Mouse (Mus musculus) embryonic fibroblast, embryonic 13.5 days (primary cell): ENCODE measurements around the gene Tubgcp6. TPM values are rescaled to one million over a fixed set of nuclear protein-coding genes. Genes with fewer than 3 reads are reported as not detected.
A peak's percentile ranks its signal among the peaks of the same experiment; 100 is the strongest.

Source experiments
- H3K27ac ChIP-seq: 2 replicates; pipeline ENCODE4 v1.5.1; 2012; ENCODE audit warnings: low read length, control low read depth, inconsistent platforms; ENCODE audit not compliant: insufficient read depth
- H3K4me1 ChIP-seq: 2 replicates; pipeline ENCODE4 v1.6.1; 2011; ENCODE audit warnings: low read length; ENCODE audit not compliant: control insufficient read depth, insufficient read depth
- H3K4me3 ChIP-seq: 2 replicates; pipeline ENCODE4 v1.5.1; 2011; ENCODE audit warnings: mild to moderate bottlenecking, control low read depth, low read length; ENCODE audit not compliant: insufficient read depth
- CTCF ChIP-seq: IDR thresholded peaks from 2 replicates; pipeline ENCODE4 v1.5.1; 2011; ENCODE audit warnings: mild to moderate bottlenecking, control low read depth, low read length, moderate library complexity, borderline replicate concordance; ENCODE audit not compliant: insufficient read depth
- POLR2A ChIP-seq: IDR thresholded peaks from 2 replicates; pipeline ENCODE4 v1.6.1; 2011; ENCODE audit warnings: low read depth, mild to moderate bottlenecking, control low read depth, low read length, moderate library complexity
- polyA plus RNA-seq: library from polyadenylated mRNA; stranded (reverse); fragments of >200 nt; gene quantifications from 2 replicates; pipeline ENCODE4 v1.2.4, GENCODE M21; 2011; ENCODE audit warnings: low read depth; ENCODE audit not compliant: missing spikeins, insufficient read length

The Tubgcp6 gene
- polyA plus RNA-seq, 1 experiment = 13.5 TPM

GRCm38 (mm10) chr15:89130245-89130644 is 7.3 kb upstream of the Tubgcp6 start:
- Histone ChIP-seq H3K4me1 (0 out of 2 replicates have a peak, but pooled peaks cover 3% of the 10 kb centered on the region), H3K4me3 (no peak overlapping the region), H3K27ac (no peak overlapping the region)
- TF ChIP-seq CTCF (no peak), POLR2A (no peak)

GRCm38 (mm10) chr15:89128382-89129350 is 5.8 kb upstream of the Tubgcp6 start, which contains the start of gene Hdac10:
Gene Hdac10, minus strand, starts transcription at chr15:89128700.
- Histone ChIP-seq H3K27ac (peak within 1 kb of the TSS; percentile 9), H3K4me1 (0 out of 2 replicates have a peak, but pooled peaks cover 3% of the 10 kb centered on the region), H3K4me3 (peak within 1 kb of the TSS; percentile 45)
- TF ChIP-seq CTCF (peak; percentile 97), POLR2A (peak; percentile 79)

- Histone ChIP-seq H3K4me1 (0 out of 2 replicates have a peak, but pooled peaks cover 3% of the 10 kb centered on the region), H3K27ac (no peak overlapping the region), H3K4me3 (peak overlapping the region; percentile 45)
- no peak for TF ChIP-seq CTCF
- no peak for TF ChIP-seq POLR2A
Measured at GRCm38 (mm10) chr15:89127364-89127940, 4.5 kb upstream of the Tubgcp6 start.

GRCm38 (mm10) chr15:89126622-89127021 is 3.7 kb upstream of the Tubgcp6 start:
- peaks cover 7% of the 10 kb centered on the region for H3K4me1 ChIP-seq
- no peak overlapping the region for H3K27ac ChIP-seq
- no peak overlapping the region for H3K4me3 ChIP-seq
- TF ChIP-seq POLR2A (no peak), CTCF (no peak)

- H3K4me1 ChIP-seq = peaks cover 8% of the 10 kb centered on the region
- H3K4me3 ChIP-seq = no peak overlapping the region
- no peak for TF ChIP-seq POLR2A
- TF ChIP-seq CTCF = no peak
- H3K27ac ChIP-seq = no peak overlapping the region
Measured at GRCm38 (mm10) chr15:89125351-89125750, 2.4 kb upstream of the Tubgcp6 start.

- Histone ChIP-seq H3K4me1 (peaks cover 8% of the 10 kb centered on the region), H3K4me3 (no peak overlapping the region), H3K27ac (no peak overlapping the region)
- TF ChIP-seq CTCF = no peak
- TF ChIP-seq POLR2A = no peak
Measured at GRCm38 (mm10) chr15:89124312-89124711, 1.4 kb upstream of the Tubgcp6 start.

- H3K4me1 ChIP-seq = peaks cover 8% of the 10 kb centered on the region
- H3K4me3 ChIP-seq = peak overlapping the region; percentile 87; the same call in 1 of the 2 replicates
Measured at GRCm38 (mm10) chr15:89123595-89123994, 683 bp upstream of the Tubgcp6 start.

GRCm38 (mm10) chr15:89118007-89118406 is 4.9 kb downstream of the Tubgcp6 start:
- TF ChIP-seq POLR2A (no peak), CTCF (no peak)
- no peak overlapping the region for H3K27ac ChIP-seq

More at GRCm38 (mm10) chr15:89123595-89123994, 683 bp upstream of the Tubgcp6 start:
- TF ChIP-seq POLR2A (no peak), CTCF (0 out of 2 replicates have a peak, but pooled peaks have one; percentile 3)
- no peak overlapping the region for H3K27ac ChIP-seq

GRCm38 (mm10) chr15:89110147-89110546 is 12.8 kb downstream of the Tubgcp6 start:
- Histone ChIP-seq H3K4me3 (no peak overlapping the region), H3K4me1 (no peaks in the 10 kb centered on the region), H3K27ac (no peak overlapping the region)
- TF ChIP-seq POLR2A (no peak), CTCF (no peak)

More at GRCm38 (mm10) chr15:89118007-89118406, 4.9 kb downstream of the Tubgcp6 start:
- Histone ChIP-seq H3K4me3 (no peak overlapping the region), H3K4me1 (peaks cover 5% of the 10 kb centered on the region)
